Mouse (Mus musculus) ES-Bruce4 (cell line): Measurements from ENCODE around the gene Rfc5. TPM values are rescaled to one million over a fixed set of nuclear protein-coding genes. Genes with fewer than 3 reads are reported as not detected.

Source experiments
- H3K27ac ChIP-seq: 2 replicates; pipeline ENCODE4 v1.5.1; 2012; ENCODE audit warnings: low read length, inconsistent platforms; ENCODE audit not compliant: insufficient read depth
- H3K27me3 ChIP-seq: 2 replicates; pipeline ENCODE4 v1.6.1; 2012; ENCODE audit warnings: mild to moderate bottlenecking, low read length, inconsistent platforms; ENCODE audit not compliant: control insufficient read depth, poor library complexity, insufficient read depth, severe bottlenecking
- H3K36me3 ChIP-seq: 2 replicates; pipeline ENCODE4 v1.6.1; 2012; ENCODE audit warnings: inconsistent platforms, mild to moderate bottlenecking, low read length, moderate library complexity; ENCODE audit not compliant: control insufficient read depth, poor library complexity, insufficient read depth, severe bottlenecking
- H3K4me1 ChIP-seq: one replicate; pipeline ENCODE4 v1.8.1; 2011; ENCODE audit warnings: low read length; ENCODE audit not compliant: control insufficient read depth, insufficient read depth
- H3K4me3 ChIP-seq: 2 replicates; pipeline ENCODE4 v1.5.1; 2011; ENCODE audit warnings: low read depth, mild to moderate bottlenecking, low read length
- H3K9ac ChIP-seq: 2 replicates; pipeline ENCODE4 v1.6.1; 2012; ENCODE audit warnings: low read depth, mild to moderate bottlenecking, inconsistent platforms; ENCODE audit not compliant: poor library complexity, severe bottlenecking
- H3K9me3 ChIP-seq: replicated peaks from 2 replicates; pipeline ENCODE4 v1.6.1; 2012; ENCODE audit warnings: mild to moderate bottlenecking, low read length, inconsistent platforms; ENCODE audit not compliant: control insufficient read depth, poor library complexity, insufficient read depth, severe bottlenecking
- CTCF ChIP-seq: IDR thresholded peaks from one replicate; pipeline ENCODE4 v1.8.1; 2011; ENCODE audit warnings: low read depth, low read length
- EP300 ChIP-seq: IDR thresholded peaks from 2 replicates; pipeline ENCODE4 v1.6.1; 2011; ENCODE audit warnings: low read depth, low read length; ENCODE audit not compliant: insufficient read depth
- POLR2A ChIP-seq: IDR thresholded peaks from one replicate; pipeline ENCODE4 v1.8.1; 2011; ENCODE audit warnings: low read length; ENCODE audit not compliant: insufficient read depth
- polyA plus RNA-seq: library from polyadenylated mRNA; stranded (reverse); fragments of >200 nt; gene quantifications from 2 replicates; pipeline ENCODE4 v1.2.4, GENCODE M21; 2011; ENCODE audit warnings: low read depth; ENCODE audit not compliant: missing spikeins, insufficient read depth, insufficient read length

The Rfc5 gene
- polyA plus RNA-seq, 1 experiment: 158 TPM

DNA sequence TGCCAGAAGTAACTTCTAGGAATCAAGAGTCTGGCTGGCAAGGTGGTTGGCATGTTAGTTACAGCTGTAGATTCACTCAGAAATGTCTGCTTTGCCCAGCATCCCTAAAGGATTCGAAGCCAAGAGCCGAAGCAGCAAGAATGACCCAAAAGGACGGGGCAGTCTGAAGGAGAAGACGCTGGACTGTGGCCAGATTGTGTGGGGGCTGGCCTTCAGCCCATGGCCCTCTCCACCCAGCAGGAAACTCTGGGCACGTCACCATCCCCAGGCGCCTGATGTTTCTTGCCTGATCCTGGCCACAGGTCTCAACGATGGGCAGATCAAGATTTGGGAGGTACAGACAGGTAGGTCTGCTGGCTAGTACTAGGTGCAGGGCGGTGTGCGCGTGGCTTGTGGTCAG, 18.3 kb downstream of the Rfc5 start:
- Histone ChIP-seq H3K36me3 (peaks cover 51% of the 10 kb centered on the region), H3K4me3 (no peak overlapping the region), H3K27me3 (no peaks in the 10 kb centered on the region), H3K9ac (no peak overlapping the region), H3K27ac (no peak overlapping the region), H3K4me1 (peaks cover 6% of the 10 kb centered on the region), H3K9me3 (no peaks in the 10 kb centered on the region)
- no peak for TF ChIP-seq POLR2A
- TF ChIP-seq EP300: no peak
- TF ChIP-seq CTCF: no peak

DNA sequence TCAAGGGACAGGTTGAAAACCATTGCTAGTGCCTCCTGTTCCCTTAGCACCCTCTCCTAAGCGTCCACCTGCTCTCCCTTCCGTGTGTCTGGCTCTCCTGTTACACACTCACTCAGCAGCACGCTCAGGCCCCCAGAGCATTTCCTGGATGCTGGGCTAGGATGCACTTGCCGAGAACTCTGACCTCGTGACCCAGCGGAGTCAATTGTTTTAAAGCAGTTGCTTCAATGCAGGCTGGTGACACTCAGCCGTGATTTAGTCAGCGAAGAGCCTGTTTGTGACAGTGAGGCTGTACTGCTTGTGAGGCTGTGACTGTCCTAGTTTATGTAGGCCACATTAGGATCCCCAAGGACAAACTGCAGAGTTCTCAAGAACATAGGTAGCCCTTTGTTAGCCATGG, 21.6 kb downstream of the Rfc5 start:
- Histone ChIP-seq H3K4me1 (peaks cover 15% of the 10 kb centered on the region), H3K36me3 (peaks cover 43% of the 10 kb centered on the region)

DNA sequence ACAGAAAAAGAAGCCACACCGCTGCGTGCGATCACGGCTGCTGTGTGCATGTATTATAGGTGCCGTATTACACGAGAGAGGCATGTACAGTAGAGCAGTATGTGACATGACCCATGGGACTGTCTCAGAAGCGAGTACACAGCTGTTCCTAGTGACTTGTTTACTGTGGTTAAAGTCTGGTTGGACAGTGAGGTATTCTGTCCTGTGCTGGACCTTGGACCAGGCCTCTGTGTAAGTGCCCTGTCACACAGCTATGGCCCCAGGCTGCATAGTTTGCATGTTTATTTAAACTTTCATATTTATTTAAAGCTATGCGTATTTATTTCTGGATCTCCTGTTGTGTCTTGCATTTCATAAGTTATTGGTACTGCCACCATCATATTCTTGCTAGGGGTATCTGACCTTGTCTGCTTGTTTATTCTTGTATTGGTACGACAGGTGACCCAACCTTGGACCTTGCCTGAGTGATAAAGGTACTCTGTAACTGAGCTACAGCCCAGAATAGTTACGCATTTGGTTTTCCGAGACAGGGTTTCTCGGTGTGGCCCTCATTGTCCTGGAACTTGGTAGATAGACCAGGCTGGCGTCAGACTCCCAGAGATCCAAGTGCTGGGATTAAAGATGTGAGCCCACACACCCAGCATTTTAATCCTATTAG, 22.8 kb downstream of the Rfc5 start:
- Histone ChIP-seq H3K27me3 (no peaks in the 10 kb centered on the region), H3K9ac (no peak overlapping the region), H3K36me3 (peaks cover 32% of the 10 kb centered on the region), H3K9me3 (no peaks in the 10 kb centered on the region), H3K4me1 (peaks cover 21% of the 10 kb centered on the region), H3K4me3 (no peak overlapping the region), H3K27ac (no peak overlapping the region)
- TF ChIP-seq EP300 (no peak), CTCF (no peak), POLR2A (no peak)

More for the DNA sequence above, 21.6 kb downstream of the Rfc5 start:
- Histone ChIP-seq H3K9ac (no peak overlapping the region), H3K4me3 (no peak overlapping the region), H3K9me3 (no peaks in the 10 kb centered on the region), H3K27ac (no peak overlapping the region), H3K27me3 (no peaks in the 10 kb centered on the region)
- TF ChIP-seq POLR2A (no peak), CTCF (no peak), EP300 (peak; percentile 26; the same call in 1 of the 2 replicates)

DNA sequence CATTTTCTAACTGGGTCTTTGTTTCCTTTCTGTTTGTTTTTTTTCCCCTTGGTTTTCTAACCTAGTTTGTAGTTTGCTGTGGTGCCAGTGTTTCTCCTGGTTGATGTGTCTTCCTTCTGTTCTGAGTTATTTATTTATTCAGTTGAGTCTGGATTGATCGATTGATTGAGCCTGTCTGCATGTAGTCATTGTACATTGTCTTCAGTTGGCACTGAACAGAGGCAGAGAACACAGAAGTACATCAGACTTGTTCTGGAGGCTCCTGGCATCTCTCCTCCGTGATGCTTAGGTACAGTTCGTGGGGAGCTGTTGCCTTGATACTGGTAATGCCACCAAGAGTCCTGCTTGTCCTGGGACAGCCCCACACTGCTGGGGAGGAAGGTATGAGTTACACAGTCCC, 24.0 kb downstream of the Rfc5 start:
- Histone ChIP-seq H3K9ac (no peak overlapping the region), H3K36me3 (peaks cover 28% of the 10 kb centered on the region), H3K27me3 (no peaks in the 10 kb centered on the region), H3K9me3 (no peaks in the 10 kb centered on the region), H3K4me3 (no peak overlapping the region), H3K4me1 (peaks cover 21% of the 10 kb centered on the region), H3K27ac (peak overlapping the region; percentile 61)
- TF ChIP-seq POLR2A (no peak), EP300 (no peak), CTCF (no peak)

DNA sequence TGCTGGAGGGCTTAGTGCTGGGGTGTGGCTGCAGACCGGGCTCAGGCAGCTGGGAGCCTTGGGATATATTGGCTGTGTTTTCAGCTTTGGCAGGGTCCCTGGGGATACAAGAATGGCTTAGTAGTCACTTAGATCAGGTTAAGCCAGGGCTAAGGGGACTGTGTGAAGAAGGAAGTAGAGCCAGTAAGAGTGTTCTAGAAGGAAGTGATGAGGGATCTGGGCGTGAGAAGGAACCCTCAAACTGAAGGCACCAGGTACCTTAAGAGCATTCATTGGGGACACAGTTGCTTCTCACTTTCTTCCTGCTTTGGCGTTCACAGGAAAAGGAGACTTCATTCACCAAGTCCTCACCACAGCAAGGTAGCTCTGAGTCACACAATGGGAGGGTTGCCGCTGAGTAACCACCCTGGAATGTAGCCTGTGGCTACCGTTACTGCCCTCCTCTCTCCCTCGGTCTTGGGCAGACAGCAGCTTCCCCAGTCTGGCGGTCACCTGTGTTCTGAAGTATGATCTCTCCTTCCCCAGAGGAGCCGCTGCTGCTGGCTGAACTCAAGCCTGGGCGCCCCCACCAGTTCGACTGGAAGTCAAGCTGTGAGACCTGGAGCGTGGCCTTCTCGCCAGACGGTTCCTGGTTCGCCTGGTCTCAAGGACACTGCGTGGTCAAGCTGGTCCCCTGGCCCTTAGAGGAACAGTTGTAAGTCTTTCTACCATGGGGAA, 25.6 kb downstream of the Rfc5 start:
- peaks cover 21% of the 10 kb centered on the region for H3K4me1 ChIP-seq
- H3K27ac ChIP-seq: peak overlapping the region; percentile 89
- no peaks in the 10 kb centered on the region for H3K9me3 ChIP-seq
- peaks cover 23% of the 10 kb centered on the region for H3K36me3 ChIP-seq
- H3K27me3 ChIP-seq: no peaks in the 10 kb centered on the region
- H3K9ac ChIP-seq: peak overlapping the region; percentile 25
- TF ChIP-seq EP300 (peak; percentile 87), CTCF (no peak), POLR2A (no peak)
- H3K4me3 ChIP-seq: peak overlapping the region; percentile 18; the same call in 1 of the 2 replicates

DNA sequence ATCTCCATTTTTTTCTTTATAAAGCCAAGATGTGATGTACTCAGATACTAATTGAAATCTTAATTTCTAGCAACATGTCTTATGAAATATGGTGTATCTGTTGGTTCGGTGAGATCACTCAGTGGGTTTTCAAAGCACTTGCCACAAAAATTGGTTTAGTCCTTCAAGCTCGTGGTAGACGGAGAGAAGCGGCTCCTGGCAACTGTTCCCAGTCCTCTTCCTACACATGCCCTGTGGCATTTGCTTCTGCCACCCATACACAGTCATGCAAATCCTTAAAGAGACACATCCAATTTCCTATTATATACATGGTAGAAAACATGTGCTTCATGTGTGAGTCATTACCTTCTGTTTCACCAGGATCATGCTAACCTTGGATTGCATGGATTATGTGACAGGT, 27.3 kb downstream of the Rfc5 start:
- Histone ChIP-seq H3K9ac (no peak overlapping the region), H3K27ac (peak overlapping the region; percentile 15; the same call in 1 of the 2 replicates), H3K9me3 (no peaks in the 10 kb centered on the region), H3K27me3 (no peaks in the 10 kb centered on the region), H3K4me3 (no peak overlapping the region), H3K4me1 (peaks cover 20% of the 10 kb centered on the region), H3K36me3 (peaks cover 16% of the 10 kb centered on the region)
- TF ChIP-seq POLR2A: no peak
- TF ChIP-seq CTCF: no peak
- no peak for TF ChIP-seq EP300
